Mouse (Mus musculus) CH12.LX (cell line): ENCODE results near the gene Kcnc3. TPM values are rescaled to one million over a fixed set of nuclear protein-coding genes. Genes with fewer than 3 reads are reported as not detected.

Experiments used
- DNase-seq: peaks from one replicate; pipeline ENCODE4 v3.0.0-alpha.2; 2013; ENCODE audit errors: extremely low read depth
- H3K27ac ChIP-seq: 2 replicates; pipeline ENCODE4 v1.5.1; 2012; ENCODE audit warnings: low read depth, mild to moderate bottlenecking, control low read depth, moderate library complexity; ENCODE audit not compliant: insufficient read depth
- H3K27me3 ChIP-seq: replicated peaks from 2 replicates; pipeline ENCODE3; 2012; ENCODE audit warnings: inconsistent platforms
- H3K36me3 ChIP-seq, 2 experiments: replicated peaks in 1 of 2; 2 replicates each; pipeline versions ENCODE3 to v1.6.1; 2012; ENCODE audit warnings: inconsistent platforms in 1 of 2, low read length in 1 of 2, mild to moderate bottlenecking in 1 of 2, mixed read lengths in 1 of 2, moderate library complexity in 1 of 2; ENCODE audit not compliant: control insufficient read depth in 1 of 2, insufficient read depth in 1 of 2
- H3K4me1 ChIP-seq, 2 experiments: 2 replicates each; pipeline ENCODE4 v1.6.1; 2012; ENCODE audit warnings: inconsistent platforms in 1 of 2, moderate library complexity in 1 of 2; ENCODE audit not compliant: insufficient read depth in 2 of 2, control insufficient read depth in 1 of 2
- H3K4me2 ChIP-seq: 2 replicates; pipeline ENCODE4 v1.6.1; 2012; ENCODE audit warnings: low read depth, mild to moderate bottlenecking, control low read depth; ENCODE audit not compliant: poor library complexity, insufficient read depth, severe bottlenecking
- H3K4me3 ChIP-seq, 3 experiments: fragments of 150-350 bp in 1 of 3; sonication (generic) in 1 of 3; replicated peaks in 1 of 3; 2 replicates each; pipeline versions ENCODE3 to v1.5.1; 2011 to 2012; ENCODE audit warnings: low read depth in 2 of 3, low read length in 2 of 3, mild to moderate bottlenecking in 2 of 3, moderate library complexity in 2 of 3, control low read depth in 1 of 3, improper control_type of control experiment in 1 of 3, inconsistent platforms in 1 of 3, mixed read lengths in 1 of 3; ENCODE audit not compliant: poor library complexity in 1 of 3
- H3K79me2 ChIP-seq: replicated peaks from 2 replicates; pipeline ENCODE4 v1.6.1; 2012; ENCODE audit warnings: mild to moderate bottlenecking, moderate library complexity; ENCODE audit not compliant: control insufficient read depth, poor library complexity, insufficient read depth, severe bottlenecking; ENCODE audit errors: extremely low read depth
- H3K9ac ChIP-seq: 2 replicates; pipeline ENCODE4 v1.6.1; 2012; ENCODE audit warnings: low read depth, mild to moderate bottlenecking, control low read depth, moderate library complexity; ENCODE audit not compliant: insufficient read depth
- H3K9me3 ChIP-seq: replicated peaks from 2 replicates; pipeline ENCODE3; 2012; ENCODE audit warnings: low read length, inconsistent platforms, mixed read lengths
- CHD2 ChIP-seq: IDR thresholded peaks from 2 replicates; pipeline ENCODE4 v1.6.1; 2011; ENCODE audit warnings: low read length, improper control_type of control experiment
- CTCF ChIP-seq, 2 experiments: IDR thresholded peaks in 1 of 2; conservative IDR thresholded peaks in 1 of 2; 2 replicates each; pipeline ENCODE4 v1.5.1; 2011 to 2012; ENCODE audit warnings: low read depth in 2 of 2, low read length in 2 of 2, improper control_type of control experiment in 1 of 2, inconsistent platforms in 1 of 2, mild to moderate bottlenecking in 1 of 2, moderate library complexity in 1 of 2
- E2F4 ChIP-seq: IDR thresholded peaks from 2 replicates; pipeline ENCODE4 v1.6.1; 2011; ENCODE audit warnings: low read depth, low read length, improper control_type of control experiment; ENCODE audit not compliant: insufficient replicate concordance
- EP300 ChIP-seq: IDR thresholded peaks from 2 replicates; pipeline ENCODE4 v1.6.1; 2011; ENCODE audit warnings: low read length, improper control_type of control experiment
- IRF4 ChIP-seq: IDR thresholded peaks from 2 replicates; pipeline ENCODE4 v1.6.1; 2014; ENCODE audit warnings: low read depth, mild to moderate bottlenecking, inconsistent platforms, low read length, improper control_type of control experiment
- JUND ChIP-seq: conservative IDR thresholded peaks from 2 replicates; pipeline ENCODE4 v1.6.1; 2011; ENCODE audit warnings: low read depth, low read length, improper control_type of control experiment
- KAT2A ChIP-seq: IDR thresholded peaks from 2 replicates; pipeline ENCODE4 v1.6.1; 2012; ENCODE audit warnings: low read length, improper control_type of control experiment, inconsistent platforms; ENCODE audit not compliant: insufficient replicate concordance
- MAZ ChIP-seq: IDR thresholded peaks from 2 replicates; pipeline ENCODE4 v1.6.1; 2012; ENCODE audit warnings: low read depth, mild to moderate bottlenecking, inconsistent platforms, low read length, improper control_type of control experiment, moderate library complexity
- MEF2A ChIP-seq: IDR thresholded peaks from 2 replicates; pipeline ENCODE4 v1.6.1; 2014; ENCODE audit warnings: low read depth, mild to moderate bottlenecking, inconsistent platforms, low read length, improper control_type of control experiment, borderline replicate concordance
- PAX5 ChIP-seq: IDR thresholded peaks from 2 replicates; pipeline ENCODE4 v1.6.1; 2012; ENCODE audit warnings: low read length, inconsistent platforms, mixed read lengths
- POLR2A ChIP-seq: IDR thresholded peaks from 2 replicates; pipeline ENCODE4 v1.6.1; 2011; ENCODE audit warnings: low read depth, mild to moderate bottlenecking, improper control_type of control experiment, low read length
- POLR2AphosphoS2 ChIP-seq: IDR thresholded peaks from 2 replicates; pipeline ENCODE4 v1.6.1; 2011; ENCODE audit warnings: low read depth, low read length, improper control_type of control experiment
- RAD21 ChIP-seq: IDR thresholded peaks from 2 replicates; pipeline ENCODE4 v1.6.1; 2011; ENCODE audit warnings: low read depth, mild to moderate bottlenecking, low read length, improper control_type of control experiment, moderate library complexity
- SIN3A ChIP-seq: IDR thresholded peaks from 2 replicates; pipeline ENCODE4 v1.6.1; 2012; ENCODE audit warnings: low read length, improper control_type of control experiment, inconsistent platforms
- SMC3 ChIP-seq: IDR thresholded peaks from 2 replicates; pipeline ENCODE4 v1.6.1; 2011; ENCODE audit warnings: low read depth, low read length, improper control_type of control experiment
- TBP ChIP-seq: conservative IDR thresholded peaks from 2 replicates; pipeline ENCODE4 v1.6.1; 2011; ENCODE audit warnings: low read depth, low read length, improper control_type of control experiment
- UBTF ChIP-seq: IDR thresholded peaks from 2 replicates; pipeline ENCODE4 v1.6.1; 2012; ENCODE audit warnings: low read depth, mild to moderate bottlenecking, inconsistent platforms, low read length, improper control_type of control experiment, moderate library complexity
- USF1 ChIP-seq: IDR thresholded peaks from 2 replicates; pipeline ENCODE4 v1.6.1; 2014; ENCODE audit warnings: low read depth, mild to moderate bottlenecking, inconsistent platforms, low read length, improper control_type of control experiment
- USF2 ChIP-seq: conservative IDR thresholded peaks from 2 replicates; pipeline ENCODE4 v1.6.1; 2011; ENCODE audit warnings: low read depth, low read length, improper control_type of control experiment
- ZMIZ1 ChIP-seq: IDR thresholded peaks from 2 replicates; pipeline ENCODE4 v1.6.1; 2012; ENCODE audit warnings: low read depth, mild to moderate bottlenecking, inconsistent platforms, low read length, improper control_type of control experiment
- ZNF384 ChIP-seq: IDR thresholded peaks from 2 replicates; pipeline ENCODE4 v1.6.1; 2012; ENCODE audit warnings: low read depth, low read length, improper control_type of control experiment, inconsistent platforms
- dilution Hi-C: fragments of 300-500 bp; cut with MboI; formaldehyde crosslinking; loops from 2 replicates; pipeline ENCODE4 v1.14.3; 2020; ENCODE audit warnings: low sequenced_read_pairs; ENCODE audit not compliant: extremely low pct_unique_long_range_greater_than_20kb, extremely low pct_ligation_motif_present
- in situ Hi-C: fragments of 300-500 bp; cut with MboI; formaldehyde crosslinking; loops from 3 replicates; pipeline ENCODE4 v1.14.3; 2019; ENCODE audit warnings: low sequenced_read_pairs, low pct_ligation_motif_present, low pct_unique_long_range_greater_than_20kb, mixed read lengths
- polyA plus RNA-seq: library from polyadenylated mRNA; unstranded; fragments of >175 nt; gene quantifications from 2 replicates; pipeline ENCODE4 v1.2.1, GENCODE M21; 2012; ENCODE audit warnings: low read depth; ENCODE audit not compliant: insufficient read length
- total RNA-seq, 2 experiments: library from RNA; depleted of rRNA; stranded (reverse); fragments of 300-350 nt in 1 of 2; fragments of >200 nt in 1 of 2; gene quantifications; 2 replicates each; pipeline ENCODE4 v1.2.3; 2012 to 2014

The Kcnc3 gene
- total and polyA plus RNA-seq, 3 experiments, result 0.31 to 5.6 (median 1.7) TPM

DNA sequence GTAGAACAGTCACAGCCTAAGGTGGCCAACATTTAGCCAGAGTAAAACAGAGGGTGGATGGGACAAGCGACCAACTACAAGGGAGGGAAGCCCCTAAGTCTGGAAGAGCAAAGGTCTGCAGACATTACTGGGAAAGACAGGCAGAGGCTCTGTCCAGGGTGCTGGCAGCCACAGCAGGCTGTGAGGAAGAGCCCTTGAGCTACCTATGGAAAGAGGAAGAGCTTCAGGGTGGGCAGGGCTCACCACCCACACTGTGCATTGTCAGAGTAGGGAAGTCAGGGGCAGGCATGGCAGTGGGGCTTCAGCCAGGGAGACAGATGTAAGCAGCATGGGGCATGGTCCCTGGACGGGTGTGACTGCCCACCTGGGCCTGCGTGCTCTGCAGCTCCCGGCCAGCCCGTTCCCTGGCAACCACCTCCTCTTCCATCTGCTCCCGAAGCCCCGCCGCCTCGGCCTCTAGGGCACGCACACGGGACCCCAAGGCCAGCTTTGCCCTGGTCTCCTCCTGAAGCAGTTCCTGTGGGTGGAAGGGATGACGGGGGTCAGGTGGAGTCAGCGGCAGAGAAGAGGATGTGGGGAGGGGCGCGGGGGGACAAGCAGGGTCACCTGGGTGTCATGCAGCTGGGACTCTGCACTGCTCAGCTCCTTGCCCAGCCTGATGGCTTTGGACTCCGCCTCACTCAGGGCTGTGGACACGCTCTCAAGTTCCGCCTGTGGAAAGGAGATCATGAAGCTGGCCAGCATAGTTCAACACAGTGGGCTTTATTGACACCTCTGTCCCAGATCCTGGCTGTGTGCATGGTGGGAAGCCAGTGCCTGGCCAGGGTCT, 33.5 kb downstream of the Kcnc3 start:
- H3K27ac ChIP-seq, result no peak overlapping the region
- peaks cover 9% of the 10 kb centered on the region for H3K27me3 ChIP-seq
- H3K9ac ChIP-seq, result no peak overlapping the region
- in situ Hi-C loops, result no loop called here
- no peak overlapping the region for H3K4me2 ChIP-seq
- peaks cover 14% of the 10 kb centered on the region for H3K9me3 ChIP-seq
- no peak for TF ChIP-seq RAD21
- no peak; the same call in 1 of the 2 replicates for TF ChIP-seq SIN3A
- peaks cover 6 to 15% of the 10 kb centered on the region in 2 experiments for H3K4me1 ChIP-seq
- DNase-seq, result no peak
- no peaks in the 10 kb centered on the region for H3K79me2 ChIP-seq
- H3K4me3 ChIP-seq, result no peak overlapping the region
- dilution Hi-C loops, result no loop called here
- H3K36me3 ChIP-seq, result no peaks in the 10 kb centered on the region

DNA sequence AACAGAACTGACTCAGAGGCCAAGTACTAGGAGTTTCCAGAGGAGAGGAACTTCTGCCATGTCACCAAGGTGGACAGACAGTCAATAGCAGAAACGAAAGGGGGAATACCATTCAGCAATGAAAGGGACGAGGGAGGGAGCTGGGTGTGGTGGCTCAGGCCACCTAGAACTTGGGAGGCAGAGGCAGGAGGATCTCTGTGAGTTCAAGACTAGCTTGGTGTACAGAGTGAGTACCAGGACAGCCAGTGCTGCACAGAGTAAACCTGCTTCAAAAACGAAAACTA, 34.0 kb downstream of the Kcnc3 start:
- H3K4me2 ChIP-seq, result no peak overlapping the region
- peaks cover 9% of the 10 kb centered on the region for H3K27me3 ChIP-seq
- dilution Hi-C loops (no loop called here), in situ Hi-C loops (no loop called here)
- peaks cover 11% of the 10 kb centered on the region for H3K9me3 ChIP-seq
- no peaks in the 10 kb centered on the region for H3K36me3 ChIP-seq
- no peak for DNase-seq
- peaks cover 6 to 15% of the 10 kb centered on the region in 2 experiments for H3K4me1 ChIP-seq
- H3K9ac ChIP-seq, result no peak overlapping the region
- H3K79me2 ChIP-seq, result no peaks in the 10 kb centered on the region
- H3K27ac ChIP-seq, result no peak overlapping the region
- no peak overlapping the region for H3K4me3 ChIP-seq
- no peak for TF ChIP-seq USF2
- TF ChIP-seq EP300, result no peak
- no peak for TF ChIP-seq IRF4
- TF ChIP-seq POLR2AphosphoS2, result no peak
- TF ChIP-seq MEF2A, result no peak
- no peak for TF ChIP-seq ZMIZ1
- no peak for TF ChIP-seq POLR2A
- TF ChIP-seq RAD21, result no peak
- TF ChIP-seq UBTF, result no peak
- no peak for TF ChIP-seq ZNF384
- no peak for TF ChIP-seq SMC3
- TF ChIP-seq PAX5, result no peak
- no peak for TF ChIP-seq E2F4
- TF ChIP-seq JUND, result no peak
- TF ChIP-seq TBP, result no peak
- no peak for TF ChIP-seq CTCF (conservative IDR thresholded peaks at IDR 0.05 in 1 of 2, IDR thresholded peaks at IDR 0.05 in 1 of 2; ENCODE audit: low read depth in 2 of 2, low read length in 2 of 2)
- no peak for TF ChIP-seq USF1
- no peak for TF ChIP-seq CHD2
- no peak for TF ChIP-seq KAT2A
- no peak for TF ChIP-seq MAZ
